Mouse (Mus musculus) heart, adult 2 months (tissue): ENCODE measurements around the gene Ddi1.

ENCODE experiments used
- CTCF ChIP-seq: fragments of 200-600 bp; IDR thresholded peaks from 2 replicates; pipeline ENCODE4 v1.8.1; 2022; ENCODE audit warnings: antibody characterized with exemption, mild to moderate bottlenecking, moderate library complexity
- POLR2A ChIP-seq: fragments of 200-500 bp; IDR thresholded peaks from 2 replicates; pipeline ENCODE4 v1.6.1; 2011; ENCODE audit warnings: mild to moderate bottlenecking, low read depth, low read length, control low read depth; ENCODE audit not compliant: insufficient read depth

DNA sequence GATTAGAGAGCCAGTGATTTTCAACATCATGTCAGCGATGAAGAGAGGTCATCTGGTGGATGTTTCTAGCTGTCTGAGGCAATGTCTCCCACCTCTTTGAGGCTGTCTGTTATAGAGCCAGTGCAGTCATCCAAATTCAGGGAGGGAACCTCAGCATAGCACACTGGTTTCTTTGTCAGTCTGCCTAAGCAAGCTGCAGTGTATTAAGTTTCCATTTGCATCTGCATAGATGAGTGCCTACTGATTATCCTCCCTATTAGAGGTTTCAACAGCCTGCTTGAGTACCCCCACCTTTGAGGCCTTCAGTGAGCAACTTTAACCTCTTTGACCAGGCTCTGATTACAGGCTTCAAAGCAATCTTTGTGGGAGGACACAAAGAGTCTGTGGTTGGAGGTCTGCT, 17.1 kb upstream of the Ddi1 start:
- TF ChIP-seq CTCF (no peak), POLR2A (no peak)
